Mouse (Mus musculus) liver, postnatal 0 days (tissue): ENCODE measurements around the gene Gm10490.

ENCODE experiments used
- CTCF ChIP-seq: sonication (generic); IDR thresholded peaks from 2 replicates; pipeline ENCODE4 v1.5.1; 2016; ENCODE audit warnings: antibody characterized with exemption, low read depth
- EP300 ChIP-seq: IDR thresholded peaks from 2 replicates; pipeline ENCODE4 v1.6.1; 2016; ENCODE audit warnings: antibody characterized with exemption, low read depth, mild to moderate bottlenecking

GRCm38 (mm10) chrX:7865343-7865742 is 44.0 kb upstream of the Gm10490 start:
- no peak for TF ChIP-seq EP300
- TF ChIP-seq CTCF = no peak
